Mouse (Mus musculus): ENCODE measurements around the gene Borcs6. TPM values are rescaled to one million over a fixed set of nuclear protein-coding genes. Genes with fewer than 3 reads are reported as not detected.
A peak's percentile ranks its signal among the peaks of the same experiment; 100 is the strongest.

Borcs6 gene
- total RNA-seq, 4 experiments from 2014 or later = 16.1 to 18.7 (median 17.1) TPM

DNA sequence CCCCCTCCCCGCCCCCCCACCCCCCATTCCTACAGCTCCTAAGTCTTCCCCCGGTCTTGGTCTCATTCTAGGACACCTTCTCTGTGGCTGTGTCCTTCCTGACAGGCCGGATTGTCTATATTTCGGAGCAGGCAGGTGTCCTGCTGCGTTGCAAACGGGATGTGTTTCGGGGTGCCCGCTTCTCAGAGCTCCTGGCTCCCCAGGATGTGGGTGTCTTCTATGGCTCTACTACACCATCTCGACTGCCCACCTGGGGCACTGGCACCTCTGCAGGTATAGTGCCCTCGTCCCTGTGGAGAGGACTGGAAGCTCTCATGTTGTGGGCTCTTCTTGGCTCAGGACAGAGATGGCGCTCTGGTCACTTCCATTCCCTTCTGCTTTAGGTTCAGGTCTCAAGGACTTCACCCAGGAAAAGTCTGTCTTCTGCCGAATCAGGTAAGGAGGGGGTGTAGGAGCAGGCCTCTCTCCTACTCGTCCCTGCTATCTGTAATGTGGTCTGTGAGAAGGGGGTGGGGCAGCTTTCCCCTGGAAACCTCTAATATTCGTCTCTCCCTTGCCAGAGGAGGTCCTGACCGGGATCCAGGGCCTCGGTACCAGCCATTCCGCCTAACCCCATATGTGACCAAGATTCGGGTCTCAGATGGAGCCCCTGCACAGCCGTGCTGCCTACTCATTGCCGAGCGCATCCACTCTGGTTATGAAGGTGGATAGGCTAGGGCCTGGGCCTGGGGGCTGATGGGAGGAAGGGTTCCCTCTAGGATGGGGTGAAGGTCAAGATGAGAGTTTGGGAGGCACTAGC is 42.3 kb downstream of the Borcs6 start:
- no peak for DNase-seq (ENCODE audit: low spot score)

DNA sequence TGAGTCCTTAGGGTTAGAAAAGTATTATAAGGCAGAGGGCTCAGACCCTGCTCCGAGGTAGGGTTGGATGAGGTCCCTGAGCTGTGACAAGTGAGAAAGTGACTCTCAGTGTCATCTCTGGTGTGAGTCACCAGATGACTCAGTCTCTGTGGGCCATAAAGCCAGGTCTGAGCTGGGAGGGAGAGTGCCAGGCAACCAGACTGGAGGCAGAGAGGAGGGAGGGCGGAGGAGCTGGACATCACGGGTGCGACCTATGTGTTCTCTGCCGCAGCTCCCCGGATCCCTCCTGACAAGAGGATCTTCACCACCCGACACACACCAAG is 42.8 kb downstream of the Borcs6 start:
- no peak for DNase-seq (ENCODE audit: low spot score)

DNA sequence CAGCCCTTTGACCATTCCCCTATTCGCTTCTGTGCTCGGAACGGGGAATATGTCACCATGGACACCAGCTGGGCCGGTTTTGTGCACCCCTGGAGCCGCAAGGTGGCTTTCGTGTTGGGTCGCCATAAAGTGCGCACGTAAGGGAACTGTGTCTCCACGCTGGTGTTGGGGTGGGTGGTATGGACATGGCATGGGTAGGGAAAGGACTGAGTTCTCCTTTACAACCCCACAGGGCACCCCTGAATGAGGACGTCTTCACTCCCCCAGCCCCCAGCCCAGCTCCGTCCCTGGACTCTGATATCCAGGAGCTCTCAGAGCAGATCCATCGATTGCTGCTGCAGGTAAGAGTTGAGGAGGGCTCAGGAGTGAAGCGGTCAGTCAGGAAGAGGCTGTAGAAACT is 43.6 kb downstream of the Borcs6 start:
- no peak for DNase-seq (ENCODE audit: low spot score)

DNA sequence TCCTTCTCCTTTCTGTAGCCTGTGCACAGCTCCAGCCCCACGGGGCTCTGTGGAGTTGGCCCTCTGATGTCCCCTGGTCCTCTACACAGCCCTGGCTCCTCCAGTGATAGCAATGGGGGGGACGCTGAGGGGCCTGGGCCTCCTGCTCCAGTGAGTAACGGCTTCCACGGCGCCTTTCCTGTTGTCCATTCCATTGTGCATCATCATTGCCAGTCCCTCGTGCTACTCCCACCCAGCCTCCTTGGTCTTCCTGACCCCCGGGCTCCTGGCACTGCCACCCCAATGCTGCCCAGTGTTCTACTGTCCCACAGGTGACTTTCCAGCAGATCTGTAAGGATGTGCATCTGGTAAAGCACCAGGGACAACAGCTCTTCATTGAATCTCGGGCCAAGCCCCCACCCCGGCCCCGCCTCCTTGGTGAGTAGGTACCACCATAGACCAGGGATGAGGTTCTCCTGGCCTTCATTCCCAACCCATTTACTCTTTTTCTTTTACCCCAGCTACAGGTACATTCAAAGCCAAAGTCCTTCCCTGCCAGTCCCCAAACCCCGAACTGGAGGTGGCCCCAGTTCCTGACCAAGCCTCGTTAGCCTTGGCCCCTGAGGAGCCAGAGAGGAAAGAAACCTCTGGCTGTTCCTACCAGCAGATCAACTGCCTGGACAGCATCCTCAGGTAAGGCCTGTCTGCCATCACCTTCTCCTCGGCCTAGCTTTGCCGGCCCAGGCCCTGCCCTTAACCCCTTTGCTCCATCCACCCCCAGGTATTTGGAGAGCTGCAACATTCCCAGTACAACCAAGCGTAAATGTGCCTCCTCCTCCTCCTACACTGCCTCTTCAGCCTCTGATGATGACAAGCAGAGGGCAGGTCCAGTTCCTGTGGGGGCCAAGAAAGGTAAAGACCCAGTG is 44.3 kb downstream of the Borcs6 start:
- DNase-seq (ENCODE audit: low spot score) = no peak

DNA sequence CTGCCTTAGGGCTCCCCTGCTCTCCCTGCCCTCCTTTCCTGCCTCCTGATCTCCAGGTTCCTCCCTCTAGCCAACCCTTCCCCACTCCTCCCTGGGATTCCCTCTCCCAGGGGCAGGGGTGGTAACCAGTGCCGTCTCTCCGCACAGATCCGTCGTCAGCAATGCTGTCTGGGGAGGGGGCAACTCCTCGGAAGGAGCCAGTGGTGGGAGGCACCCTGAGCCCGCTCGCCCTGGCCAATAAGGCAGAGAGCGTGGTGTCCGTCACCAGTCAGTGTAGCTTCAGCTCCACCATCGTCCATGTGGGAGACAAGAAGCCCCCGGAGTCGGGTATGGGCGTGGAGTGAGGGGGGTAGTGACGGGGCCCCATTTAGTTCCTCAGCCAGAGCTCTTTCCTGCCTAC is 45.0 kb downstream of the Borcs6 start:
- no peak for DNase-seq (ENCODE audit: low spot score)

DNA sequence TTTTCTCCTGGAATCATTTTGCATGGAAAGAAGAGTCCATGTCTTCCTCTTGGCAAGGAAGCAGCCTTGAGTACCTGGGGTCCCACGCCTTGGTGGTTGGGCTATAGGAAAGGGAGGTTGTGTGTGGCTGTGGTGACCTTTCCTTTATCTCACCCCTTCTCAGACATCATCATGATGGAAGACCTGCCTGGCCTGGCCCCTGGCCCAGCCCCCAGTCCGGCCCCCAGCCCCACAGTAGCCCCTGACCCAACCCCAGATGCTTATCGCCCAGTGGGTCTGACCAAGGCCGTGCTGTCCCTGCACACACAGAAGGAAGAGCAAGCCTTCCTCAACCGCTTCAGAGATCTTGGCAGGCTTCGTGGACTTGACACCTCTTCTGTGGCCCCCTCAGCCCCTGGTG is 45.7 kb downstream of the Borcs6 start:
- no peak for DNase-seq (ENCODE audit: low spot score)

DNA sequence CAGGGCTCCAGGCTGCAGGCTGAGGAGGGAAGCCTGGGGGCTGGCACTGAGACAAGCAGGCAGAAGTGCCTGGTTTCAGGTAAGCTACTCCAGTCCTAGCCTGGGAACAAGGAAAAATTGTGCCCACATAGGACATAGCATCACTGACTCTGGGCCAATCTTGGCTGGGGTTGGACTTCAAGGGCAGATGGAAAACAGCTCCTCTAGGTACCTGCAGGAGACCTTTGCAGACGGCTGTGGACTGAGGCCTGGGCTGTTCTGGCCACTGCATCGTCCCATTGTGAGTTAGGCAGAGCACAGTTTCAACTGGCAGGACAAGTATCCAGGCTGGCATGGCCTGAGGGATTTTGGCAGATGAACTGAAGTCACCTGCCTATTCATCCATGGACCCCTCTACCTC is 46.3 kb downstream of the Borcs6 start:
- DNase-seq (ENCODE audit: low spot score) = no peak

DNA sequence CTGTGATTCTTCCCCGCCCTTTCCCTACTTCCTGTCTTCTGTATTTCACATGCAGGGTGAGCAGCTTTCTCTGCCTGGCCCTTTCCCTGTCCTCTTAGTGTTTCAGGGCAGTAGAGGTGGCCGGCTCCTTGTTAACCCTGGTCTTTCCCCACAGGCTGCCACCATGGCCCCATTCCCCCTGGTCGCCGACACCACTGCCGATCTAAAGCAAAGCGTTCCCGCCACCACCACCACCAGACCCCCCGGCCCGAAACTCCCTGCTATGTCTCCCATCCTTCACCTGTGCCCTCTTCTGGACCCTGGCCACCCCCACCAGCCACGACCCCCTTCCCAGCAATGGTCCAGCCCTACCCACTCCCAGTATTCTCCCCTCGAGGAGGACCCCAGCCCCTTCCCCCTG is 46.8 kb downstream of the Borcs6 start:
- no peak for DNase-seq (ENCODE audit: low spot score)

DNA sequence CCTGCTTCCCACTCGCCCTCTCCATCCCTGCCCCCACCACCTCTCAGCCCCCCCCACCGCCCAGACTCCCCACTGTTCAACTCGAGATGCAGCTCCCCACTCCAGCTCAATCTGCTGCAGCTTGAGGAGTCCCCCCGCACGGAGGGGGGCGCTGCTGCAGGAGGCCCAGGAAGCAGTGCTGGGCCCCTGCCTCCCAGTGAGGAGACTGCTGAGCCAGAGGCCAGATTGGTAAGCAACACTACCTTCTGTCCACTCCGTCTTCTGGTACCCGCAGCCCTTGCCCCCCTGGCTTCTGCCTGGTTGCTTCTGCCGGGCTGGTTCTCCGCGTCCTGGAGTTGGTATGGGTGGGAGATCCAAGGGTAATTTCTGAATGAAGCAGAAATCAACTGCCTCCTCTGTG is 47.3 kb downstream of the Borcs6 start:
- no peak for DNase-seq (ENCODE audit: low spot score)

DNA sequence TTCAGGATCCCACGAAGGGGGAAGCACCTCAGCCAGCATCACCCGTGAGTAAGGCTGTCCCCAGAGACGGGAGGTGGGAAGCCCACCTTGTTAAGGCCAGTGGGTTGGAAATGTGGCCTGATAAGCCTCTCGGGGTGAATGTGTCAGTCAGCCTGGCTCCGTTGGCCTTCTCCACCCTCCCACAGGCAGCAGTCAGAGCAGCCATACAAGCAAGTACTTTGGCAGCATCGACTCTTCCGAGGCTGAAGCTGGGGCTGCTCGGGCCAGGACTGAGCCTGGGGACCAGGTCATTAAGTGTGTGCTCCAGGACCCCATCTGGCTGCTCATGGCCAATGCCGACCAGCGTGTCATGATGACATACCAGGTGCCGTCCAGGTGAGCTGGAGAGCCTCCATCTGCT is 48.2 kb downstream of the Borcs6 start:
- no peak for DNase-seq (ENCODE audit: low spot score)

DNA sequence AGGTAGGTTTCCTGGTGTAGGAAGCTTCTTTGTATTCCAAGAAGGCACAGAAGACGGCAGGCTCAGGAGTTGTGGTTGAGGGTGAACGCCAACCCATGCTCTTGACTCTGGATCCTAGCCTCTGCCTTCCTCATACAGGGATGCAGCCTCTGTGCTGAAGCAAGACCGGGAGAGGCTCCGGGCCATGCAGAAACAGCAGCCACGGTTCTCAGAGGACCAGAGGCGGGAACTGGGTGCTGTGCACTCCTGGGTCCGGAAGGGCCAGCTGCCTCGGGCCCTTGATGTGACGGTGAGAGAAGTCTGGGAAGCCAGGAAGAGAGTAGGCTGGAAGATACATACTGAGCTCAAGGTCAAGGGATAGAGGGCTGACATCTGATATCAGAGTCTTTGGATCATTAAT is 48.7 kb downstream of the Borcs6 start:
- no peak for DNase-seq (ENCODE audit: low spot score)

DNA sequence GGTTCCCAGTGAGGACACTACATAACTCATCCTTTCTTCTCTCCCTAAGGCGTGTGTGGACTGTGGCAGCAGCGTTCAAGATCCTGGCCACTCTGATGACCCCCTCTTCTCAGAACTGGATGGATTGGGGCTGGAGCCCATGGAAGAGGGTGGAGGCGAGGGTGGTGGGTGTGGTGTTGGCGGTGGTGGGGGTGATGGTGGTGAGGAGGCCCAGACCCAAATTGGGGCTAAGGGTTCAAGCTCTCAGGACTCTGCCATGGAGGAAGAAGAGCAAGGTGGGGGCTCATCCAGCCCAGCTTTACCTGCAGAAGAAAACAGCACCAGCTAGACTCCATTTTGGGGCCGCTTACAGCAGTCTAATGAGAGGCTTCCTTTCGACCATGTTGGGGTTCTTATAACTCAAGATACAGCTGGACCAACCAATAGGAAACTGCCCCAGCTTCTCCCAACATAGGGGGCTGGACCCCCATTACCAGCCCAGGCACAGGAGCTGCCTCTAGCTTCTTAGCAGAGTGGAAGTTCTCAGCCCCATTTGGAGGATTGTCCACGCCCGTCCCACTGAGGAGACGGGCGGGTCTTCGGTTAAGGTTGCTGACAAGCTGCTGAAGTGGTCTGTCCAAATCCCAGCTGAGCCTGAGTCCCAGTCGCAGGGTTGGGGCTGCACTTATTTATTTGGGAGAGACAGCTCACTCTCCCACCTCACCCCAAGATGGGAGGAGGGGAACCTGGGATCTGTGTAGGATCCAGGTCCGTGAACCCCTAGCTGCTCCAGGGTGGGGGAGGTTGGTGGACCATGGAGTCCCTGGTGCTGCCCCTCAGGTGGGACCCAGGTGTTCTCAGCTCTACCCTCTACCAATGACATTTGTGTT is 49.7 kb downstream of the Borcs6 start:
- no peak for DNase-seq (ENCODE audit: low spot score)

DNA sequence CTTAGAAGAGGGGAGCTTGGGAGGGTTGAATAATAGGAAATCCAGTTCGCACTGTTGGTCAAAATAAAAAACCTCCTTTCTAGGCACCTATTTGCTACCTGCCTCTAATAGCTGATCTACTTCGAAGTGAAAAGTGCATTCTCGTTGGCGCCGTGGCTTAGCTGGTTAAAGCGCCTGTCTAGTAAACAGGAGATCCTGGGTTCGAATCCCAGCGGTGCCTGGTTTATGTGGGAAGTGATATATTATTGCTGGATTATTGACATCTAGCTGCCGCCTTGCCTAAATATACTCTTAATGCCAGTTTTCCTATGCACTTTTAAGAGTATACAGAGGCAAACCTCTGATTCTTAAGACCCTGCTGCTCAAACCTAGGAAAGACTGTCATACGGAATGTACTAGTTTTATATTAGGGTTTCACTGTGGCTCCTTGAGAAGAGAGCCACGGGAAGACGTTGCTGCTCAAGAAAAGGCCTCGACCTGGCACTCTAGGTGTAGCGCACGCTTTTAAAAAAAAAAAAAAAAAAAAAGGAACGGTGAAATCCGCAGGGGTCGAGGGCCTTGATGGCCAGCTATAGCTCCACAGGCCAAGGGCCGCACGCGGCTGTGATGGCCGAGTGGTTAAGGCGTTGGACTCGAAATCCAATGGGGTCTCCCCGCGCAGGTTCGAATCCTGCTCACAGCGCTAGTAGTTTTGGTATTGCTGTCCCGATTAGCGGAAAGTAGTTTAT is 51.0 kb downstream of the Borcs6 start:
- peak; percentile 93 for DNase-seq (ENCODE audit: low spot score)

Other genes starting within 250 kb of the Borcs6 start
- 10 to 100 TPM; 53.9 to 67.7 (median 65.2) TPM for gene Ndel1, start 187.9 kb upstream of the Borcs6 start, total RNA-seq (2022)
- under 1 TPM in 3 of 4 experiments, not detected in 1; 0.11 to 0.28 (median 0.17) TPM for gene Rnf222, start 171.2 kb upstream of the Borcs6 start, total RNA-seq (2022)
- 100 to 1,000 TPM; 676 to 808 (median 721) TPM for gene Rpl26, start 158.1 kb upstream of the Borcs6 start, total RNA-seq (2022)
- under 1 TPM in 1 of 4 experiments, not detected in 3; 0.44 TPM for gene Odf4, start 132.6 kb upstream of the Borcs6 start, total RNA-seq (2022)
- 10 to 100 TPM; 26.6 to 30.9 (median 30.1) TPM for gene Arhgef15, start 102.2 kb upstream of the Borcs6 start, total RNA-seq (2022)
- gene Slc25a35, start 91.6 kb upstream of the Borcs6 start, total RNA-seq (2022) = 1 to 10 TPM; 3.4 to 8.3 (median 6.3) TPM
- 10 to 100 TPM; 81.3 to 98.3 (median 89.4) TPM for gene Rangrf, start 84.5 kb upstream of the Borcs6 start, total RNA-seq (2022)
- 1 to 10 TPM; 4.5 to 8.2 (median 5.3) TPM for gene Pfas, start 51.3 kb upstream of the Borcs6 start, total RNA-seq (2022)
- 10 to 100 TPM; 13.0 to 19.5 (median 14.9) TPM for gene Ctc1, start 43.8 kb upstream of the Borcs6 start, total RNA-seq (2022)
- under 1 TPM in 2 of 4 experiments, not detected in 2; 0.33 to 0.75 TPM for gene Aurkb, start 14.1 kb upstream of the Borcs6 start, total RNA-seq (2022)
- 1 to 10 TPM; 6.3 to 8.4 (median 7.5) TPM for gene Tmem107, start 11.1 kb downstream of the Borcs6 start, total RNA-seq (2022)
- gene Vamp2, start 28.8 kb downstream of the Borcs6 start, total RNA-seq (2022) = 10 to 100 TPM; 57.1 to 72.2 (median 68.6) TPM
- 10 to 100 TPM; 33.3 to 81.2 (median 48.5) TPM for gene Per1, start 35.5 kb downstream of the Borcs6 start, total RNA-seq (2022)
- under 1 TPM in 1 of 4 experiments, not detected in 3; 0.12 TPM for gene Hes7, start 60.7 kb downstream of the Borcs6 start, total RNA-seq (2022)
- gene 9130213A22Rik, start 62.9 kb downstream of the Borcs6 start, total RNA-seq (2022) = under 1 TPM; 0.16 to 0.60 (median 0.38) TPM
- gene Aloxe3, start 66.2 kb downstream of the Borcs6 start, total RNA-seq (2022) = not detected
- not detected for gene Alox12b, start 97.3 kb downstream of the Borcs6 start, total RNA-seq (2022)
- gene Alox8, start 138.1 kb downstream of the Borcs6 start, total RNA-seq (2022) = 1 to 10 TPM in 3 of 4 experiments, under 1 TPM in 1; 0.89 to 1.8 (median 1.2) TPM
- gene Gucy2e, start 177.3 kb downstream of the Borcs6 start, total RNA-seq (2022) = 1 to 10 TPM; 1.7 to 2.5 (median 2.1) TPM